Mouse (Mus musculus): ENCODE measurements around the gene Ctr9.

Ctr9 gene

DNA sequence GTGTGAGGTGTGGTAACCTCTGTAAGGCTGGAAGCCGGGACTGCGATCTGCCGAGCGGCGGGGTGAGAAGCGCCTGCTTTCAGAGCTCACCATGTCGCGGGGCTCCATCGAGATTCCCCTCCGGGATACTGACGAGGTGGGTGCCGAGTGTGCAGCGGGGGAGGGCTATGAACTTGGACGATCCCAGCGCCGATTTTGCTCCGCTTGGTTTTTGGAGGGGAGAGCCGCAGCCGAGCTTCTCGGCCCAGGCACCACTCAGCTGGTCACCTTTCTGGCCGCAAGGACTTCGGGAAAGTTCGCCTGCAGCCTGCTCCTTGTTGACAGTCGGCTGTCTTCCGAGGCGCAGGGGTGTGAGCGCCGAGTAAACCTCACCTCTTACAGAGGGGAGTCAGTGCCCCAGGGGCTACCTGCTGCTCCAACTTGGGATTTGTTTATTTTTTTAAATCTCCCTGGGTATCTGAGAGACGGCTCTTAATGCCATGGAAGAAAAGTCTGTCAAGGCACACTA, 349 bp downstream of the Ctr9 start:
- DNase-seq (ENCODE audit: low spot score in 2 of 2) = no peak

DNA sequence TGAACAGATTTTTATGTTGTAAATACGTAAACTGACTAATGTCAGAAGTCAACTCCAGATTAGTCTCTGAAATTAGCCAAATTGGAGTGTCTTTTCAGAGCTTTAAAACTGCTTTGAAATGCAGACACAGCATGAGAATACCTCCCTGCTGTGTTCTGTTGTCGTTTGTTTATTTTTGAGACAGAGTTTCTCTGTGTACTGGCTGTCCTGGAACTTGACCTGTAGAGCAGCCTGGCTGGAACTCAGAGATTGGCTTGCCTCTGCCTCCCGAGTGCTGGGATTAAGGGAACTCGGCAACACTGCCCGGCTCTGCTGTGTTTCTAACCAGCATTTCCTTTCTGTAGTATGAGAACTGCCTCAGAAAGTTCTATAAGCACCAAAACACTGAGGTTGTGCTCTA, 20.2 kb downstream of the Ctr9 start:
- no peak for DNase-seq (ENCODE audit: low spot score in 2 of 2)

DNA sequence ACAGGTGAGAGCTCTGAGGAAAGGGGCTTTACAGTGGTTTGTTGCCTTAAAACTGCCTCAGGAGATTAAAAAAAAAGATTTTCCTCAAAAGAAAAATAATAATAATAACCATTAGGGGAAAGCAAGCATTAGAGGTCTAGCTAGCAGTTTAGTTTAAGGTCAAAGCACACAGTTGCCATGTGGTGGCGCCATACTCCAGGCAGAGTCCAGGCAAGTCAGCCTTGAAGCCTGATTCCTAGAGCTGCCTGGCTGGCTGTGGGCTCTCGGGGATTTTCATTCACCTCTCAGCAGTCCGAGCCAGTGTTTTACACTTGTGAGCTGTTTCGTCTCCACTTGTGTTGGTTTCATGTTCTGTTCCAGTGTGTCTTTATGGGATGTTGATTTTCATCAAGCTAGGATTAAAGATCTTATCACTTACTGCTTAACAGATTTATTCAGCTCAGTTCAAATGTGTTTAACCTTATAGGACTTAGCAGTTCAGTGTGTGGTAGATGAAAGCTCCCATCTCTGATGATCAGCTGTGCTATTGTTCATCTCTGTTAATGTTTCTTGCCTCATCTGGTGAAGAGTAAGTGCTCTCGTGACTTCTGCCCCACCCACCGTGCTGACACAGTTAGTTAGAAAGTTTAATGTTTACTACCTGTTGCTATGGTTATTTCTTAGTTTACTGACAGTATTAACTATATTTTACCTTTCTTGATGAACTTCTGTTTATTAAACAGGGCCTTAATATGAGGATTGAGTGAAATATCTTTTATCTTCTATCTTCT, 21.1 kb downstream of the Ctr9 start:
- DNase-seq (ENCODE audit: low spot score in 2 of 2) = peak; percentile 60 to 63

DNA sequence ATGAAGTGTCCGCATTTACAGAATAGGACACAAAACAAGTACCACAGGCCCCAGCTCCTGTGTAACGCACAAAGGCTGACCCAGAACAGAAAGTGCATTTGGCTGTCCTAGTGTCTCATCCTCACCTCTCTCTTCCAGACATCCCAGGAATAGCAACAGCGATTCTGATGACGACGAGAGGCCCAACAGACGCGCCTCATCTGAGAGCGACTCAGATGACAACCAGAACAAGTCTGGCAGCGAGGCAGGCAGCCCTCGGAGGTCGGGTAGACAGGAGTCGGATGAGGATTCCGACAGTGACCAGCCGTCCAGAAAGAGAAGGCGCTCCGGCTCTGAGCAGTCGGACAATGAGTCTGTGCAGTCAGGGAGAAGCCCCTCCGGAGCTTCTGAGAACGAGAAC, 26.5 kb downstream of the Ctr9 start:
- DNase-seq (ENCODE audit: low spot score in 2 of 2) = no peak

DNA sequence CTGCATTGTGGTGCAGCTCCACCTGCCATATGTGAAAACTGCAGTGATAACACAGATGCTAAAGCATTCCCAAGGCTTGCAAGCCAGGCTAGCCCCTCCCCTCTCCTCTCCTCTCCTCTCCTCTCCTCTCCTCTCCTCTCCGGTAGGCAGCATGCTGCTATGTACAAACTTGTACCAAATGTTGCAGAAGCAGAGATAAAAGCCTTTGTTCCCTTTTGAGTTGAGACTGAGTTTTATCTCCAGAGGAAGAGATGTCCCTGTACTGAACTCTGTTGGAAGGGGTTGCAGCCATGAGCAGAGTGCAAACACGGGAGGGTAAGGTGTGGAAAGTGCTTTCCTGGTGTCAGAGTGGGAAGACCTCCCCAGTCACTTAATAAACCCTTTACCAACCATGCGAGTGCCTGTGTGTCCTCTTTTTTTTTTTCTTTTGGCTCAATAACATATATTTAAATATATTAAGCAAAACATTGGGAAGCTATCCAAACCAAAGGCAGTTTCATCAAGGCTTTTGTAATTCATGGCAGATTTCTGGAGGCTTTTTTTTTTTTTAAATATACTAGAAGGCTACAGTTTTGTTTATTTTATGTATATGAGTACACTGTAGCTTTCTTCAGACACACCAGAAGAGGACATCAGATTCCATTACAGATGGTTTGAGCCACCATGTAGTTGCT, 27.4 kb downstream of the Ctr9 start:
- DNase-seq (ENCODE audit: low spot score in 2 of 2) = no peak

DNA sequence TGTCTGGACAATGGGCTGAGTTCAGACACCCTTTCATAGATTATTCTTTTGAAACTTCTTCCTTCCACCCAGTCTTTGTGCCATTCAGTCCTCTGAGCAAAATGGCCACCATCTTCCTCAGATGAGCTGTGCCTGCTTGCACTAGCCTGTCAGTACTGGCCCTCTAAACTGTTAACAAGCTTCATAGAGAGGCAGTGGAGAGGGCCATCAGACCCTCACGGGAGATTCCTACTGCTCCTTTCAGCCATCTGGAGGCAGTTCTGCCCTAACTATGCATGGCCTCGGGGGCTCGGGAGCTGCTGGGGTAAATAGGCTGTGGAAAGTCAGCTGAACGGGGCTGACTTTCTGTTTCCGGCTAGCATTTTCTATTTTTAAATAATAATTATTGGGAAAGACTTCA, 30.8 kb downstream of the Ctr9 start:
- DNase-seq (ENCODE audit: low spot score in 2 of 2) = no peak

DNA sequence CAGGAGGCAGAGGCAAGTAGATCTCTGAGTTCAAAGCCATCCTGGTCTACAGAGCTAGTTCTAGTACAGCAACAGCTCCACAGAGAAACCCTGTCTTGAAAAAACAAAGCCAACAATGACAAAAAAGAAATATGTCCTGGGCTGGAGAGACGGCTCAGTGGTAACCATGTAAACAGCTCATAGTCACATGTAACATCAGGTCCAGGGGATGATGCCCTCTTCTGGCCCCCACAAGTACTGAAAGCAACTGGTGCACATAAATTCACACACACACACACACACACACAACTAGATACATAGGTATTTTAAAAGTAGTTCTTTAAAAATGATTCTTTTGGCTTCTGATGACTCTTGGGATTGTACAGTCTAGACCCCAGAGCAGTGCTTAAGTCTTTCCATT, 34.2 kb downstream of the Ctr9 start:
- DNase-seq (ENCODE audit: low spot score in 2 of 2) = no peak

DNA sequence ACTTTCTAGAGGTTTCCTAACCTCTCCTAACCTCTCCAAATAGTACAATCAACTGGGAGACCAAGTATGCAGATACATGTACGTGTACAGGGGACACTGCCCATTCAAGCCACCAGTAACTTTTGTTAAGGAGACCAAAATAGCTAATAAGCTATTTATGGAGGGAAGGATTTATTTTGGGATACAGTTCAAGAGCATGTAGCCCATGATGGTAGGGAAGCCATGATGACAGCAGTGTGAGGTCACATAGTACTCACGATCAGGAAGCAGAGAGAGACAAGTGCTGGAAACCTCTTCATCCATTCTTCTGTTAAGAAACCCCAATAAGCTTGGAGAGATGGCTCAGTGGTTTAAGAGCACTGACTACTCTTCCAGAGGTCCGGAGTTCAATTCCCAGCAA, 39.4 kb downstream of the Ctr9 start:
- DNase-seq (ENCODE audit: low spot score in 2 of 2) = no peak

DNA sequence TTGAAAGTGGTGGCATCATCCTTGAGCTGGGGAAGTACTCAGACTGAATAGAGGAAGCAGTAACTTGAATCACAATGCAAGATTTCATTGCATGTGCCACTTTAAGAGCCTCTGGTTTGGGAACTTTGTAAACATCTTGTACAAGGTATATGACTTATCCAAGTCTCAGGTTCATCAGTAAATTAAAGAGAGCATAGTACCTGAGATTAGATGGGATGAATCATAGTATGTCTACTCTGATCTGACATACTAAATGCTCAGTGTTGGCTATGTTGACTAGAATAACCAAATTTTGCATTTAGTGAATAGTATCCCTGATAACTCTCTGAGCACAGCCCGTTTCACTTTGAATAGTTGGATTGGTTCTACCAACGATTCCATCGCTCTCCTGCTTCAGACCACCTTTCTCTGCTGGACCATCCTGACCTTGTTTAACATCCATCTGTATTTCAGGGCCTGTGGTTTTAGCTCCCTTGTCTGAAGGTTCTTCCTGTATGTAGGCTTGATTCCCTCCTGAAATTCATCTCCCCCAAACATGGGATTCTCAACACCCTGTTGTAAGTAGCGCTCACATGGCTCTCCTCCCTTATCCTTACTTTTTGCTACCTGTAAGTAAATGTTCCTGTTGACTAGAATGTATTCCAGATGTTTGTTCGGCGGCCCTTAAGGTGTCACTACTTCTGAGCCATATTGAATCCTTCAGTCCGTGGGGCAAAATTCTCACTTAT, 40.9 kb downstream of the Ctr9 start:
- no peak for DNase-seq (ENCODE audit: low spot score in 2 of 2)

DNA sequence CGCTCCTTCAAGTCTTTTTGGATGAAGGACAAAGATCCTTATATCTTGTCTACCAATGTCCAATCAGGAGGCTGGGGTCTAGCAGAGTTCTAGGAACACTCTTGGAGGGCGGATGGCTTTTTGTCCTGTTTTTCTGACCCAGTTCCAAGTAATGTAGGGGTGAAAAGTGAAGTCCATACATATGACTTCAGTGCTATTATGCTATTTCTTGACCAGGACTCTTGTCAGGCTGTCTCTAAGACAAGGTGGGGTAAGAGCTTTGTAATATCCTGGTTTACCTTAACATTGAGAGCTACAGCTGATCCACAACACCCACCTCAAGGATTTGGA, 41.4 kb downstream of the Ctr9 start:
- DNase-seq (ENCODE audit: low spot score in 2 of 2) = no peak

DNA sequence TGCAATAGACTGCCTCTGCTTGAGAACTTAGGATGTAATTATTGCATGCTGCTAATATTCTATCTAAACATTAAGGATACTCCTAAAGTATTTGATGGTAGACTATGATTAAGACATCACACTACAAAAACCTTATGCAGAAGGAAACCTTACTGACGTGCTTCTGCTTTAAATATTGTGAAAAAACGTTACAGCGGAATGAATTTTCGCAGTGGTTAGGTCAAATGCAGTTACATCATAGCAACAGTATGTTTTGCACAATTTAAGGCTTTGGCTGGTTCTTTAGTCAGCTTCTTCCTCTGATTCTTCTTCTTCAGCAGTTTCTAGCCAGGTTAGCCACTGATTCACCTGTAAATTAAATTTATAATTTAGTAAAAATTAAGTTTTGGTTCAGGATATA, 43.7 kb downstream of the Ctr9 start:
- no peak for DNase-seq (ENCODE audit: low spot score in 2 of 2)

DNA sequence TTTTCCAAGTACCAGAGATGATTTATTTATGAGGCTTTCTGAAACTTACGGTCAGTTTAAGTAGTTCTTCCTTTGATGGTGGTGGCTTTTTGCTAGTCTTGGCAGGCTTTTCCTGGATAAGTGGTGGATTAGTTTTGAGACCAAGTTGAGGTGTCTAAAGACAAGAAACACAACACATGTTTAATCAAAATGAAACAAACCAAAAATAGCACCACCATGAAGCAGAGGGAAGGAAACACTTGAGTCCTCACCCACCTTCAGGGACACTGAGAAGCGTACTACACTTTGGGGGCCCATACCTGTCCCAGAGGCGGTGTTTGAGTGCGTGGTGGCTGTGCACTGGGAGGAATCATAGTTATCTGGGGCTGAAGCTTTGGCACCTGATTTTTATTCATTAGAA, 46.5 kb downstream of the Ctr9 start:
- DNase-seq (ENCODE audit: low spot score in 2 of 2) = no peak

DNA sequence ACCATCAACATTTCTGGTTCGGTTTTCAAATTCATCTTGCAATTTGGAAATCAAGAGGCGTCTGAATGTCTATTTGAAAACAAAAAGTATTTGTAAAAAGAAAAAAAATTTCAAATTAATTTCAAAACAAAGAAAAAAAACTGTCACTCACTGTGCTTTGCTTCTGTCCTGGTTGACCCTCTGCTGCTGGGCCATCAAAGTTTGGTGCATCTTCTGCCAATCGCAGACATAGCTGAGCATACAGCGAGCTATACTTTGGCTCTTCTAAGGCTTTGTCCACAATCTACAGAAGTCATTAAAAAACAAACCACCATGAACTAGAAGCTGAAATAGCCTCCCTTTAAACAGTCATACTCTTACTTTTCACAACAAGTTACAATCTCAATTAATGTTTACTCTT, 49.5 kb downstream of the Ctr9 start:
- no peak for DNase-seq (ENCODE audit: low spot score in 2 of 2)

DNA sequence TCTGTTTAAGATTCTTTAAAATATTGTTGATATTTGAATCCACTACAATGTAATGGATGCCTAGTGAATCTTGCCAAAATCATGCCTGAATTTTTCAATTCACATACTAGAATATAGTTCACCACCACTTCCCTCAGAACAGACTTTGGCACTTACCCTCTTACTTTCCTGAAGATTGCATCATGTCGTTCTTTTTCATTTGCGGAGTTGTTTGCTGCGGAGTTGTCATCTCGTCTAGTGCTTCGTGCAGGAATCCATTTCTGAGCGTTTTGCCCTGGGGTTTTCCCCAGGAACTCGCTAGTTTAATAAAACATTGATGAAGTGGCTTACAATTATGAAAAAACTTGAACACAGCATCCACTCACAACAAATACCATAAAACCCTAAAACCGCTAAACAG, 51.3 kb downstream of the Ctr9 start:
- no peak for DNase-seq (ENCODE audit: low spot score in 2 of 2)

DNA sequence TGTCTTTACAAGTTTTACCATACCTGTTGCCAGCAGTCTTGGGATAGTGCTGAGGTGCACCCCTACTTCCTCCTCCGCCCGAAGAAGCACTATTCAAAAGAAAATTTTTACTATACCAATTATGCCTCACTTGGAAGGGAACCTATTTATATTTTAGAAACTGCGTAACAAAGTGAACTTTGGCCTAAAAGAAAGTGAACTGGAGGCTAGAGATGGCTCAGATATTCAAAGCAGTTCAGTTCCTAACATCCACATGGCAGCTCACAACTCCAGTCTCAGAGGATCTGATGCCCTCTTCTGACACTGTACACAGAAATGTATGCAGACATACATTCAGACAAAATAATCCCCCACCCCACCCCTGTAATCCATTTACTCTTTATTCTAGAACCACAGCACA, 52.1 kb downstream of the Ctr9 start:
- DNase-seq (ENCODE audit: low spot score in 2 of 2) = no peak

DNA sequence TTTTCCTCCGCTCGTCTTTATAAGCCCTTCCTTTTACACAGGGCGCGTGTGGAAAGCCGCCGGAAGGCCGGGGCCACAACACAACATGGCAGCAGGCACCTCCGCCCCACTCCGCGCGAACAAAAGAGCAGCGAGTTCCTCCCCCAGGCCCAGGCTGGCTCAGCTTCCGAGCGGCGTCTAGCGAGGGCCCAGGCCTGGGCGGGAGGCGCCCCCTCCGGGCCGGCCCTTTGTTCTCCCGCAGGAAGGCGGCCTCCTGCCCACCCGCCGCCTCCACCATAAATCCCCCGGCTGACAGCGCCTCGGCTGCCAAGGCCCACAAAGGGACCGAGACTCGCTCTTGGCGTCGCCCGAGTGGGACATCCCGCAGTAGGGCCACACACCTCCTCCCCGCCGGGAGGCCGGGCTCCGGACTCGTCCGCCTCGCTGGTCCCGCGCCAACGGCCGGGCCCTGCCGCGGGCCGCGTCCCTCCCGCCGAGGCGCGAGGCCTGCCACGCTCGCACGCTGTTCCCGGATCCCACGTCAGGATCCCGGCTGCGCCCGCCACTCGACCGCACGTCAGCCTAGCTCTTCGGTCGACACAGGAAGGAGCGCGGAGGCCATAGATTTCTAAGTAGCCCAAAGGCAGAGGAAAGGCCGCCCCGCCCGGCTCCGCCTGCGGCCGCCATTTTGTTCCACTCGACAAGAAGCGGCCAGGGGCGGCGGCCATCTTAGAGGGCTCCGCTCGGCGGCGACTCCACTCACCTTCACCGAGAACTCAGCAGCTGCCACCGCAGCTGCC, 53.5 kb downstream of the Ctr9 start:
- peak; percentile 76 to 86 for DNase-seq (ENCODE audit: low spot score in 2 of 2)

DNA sequence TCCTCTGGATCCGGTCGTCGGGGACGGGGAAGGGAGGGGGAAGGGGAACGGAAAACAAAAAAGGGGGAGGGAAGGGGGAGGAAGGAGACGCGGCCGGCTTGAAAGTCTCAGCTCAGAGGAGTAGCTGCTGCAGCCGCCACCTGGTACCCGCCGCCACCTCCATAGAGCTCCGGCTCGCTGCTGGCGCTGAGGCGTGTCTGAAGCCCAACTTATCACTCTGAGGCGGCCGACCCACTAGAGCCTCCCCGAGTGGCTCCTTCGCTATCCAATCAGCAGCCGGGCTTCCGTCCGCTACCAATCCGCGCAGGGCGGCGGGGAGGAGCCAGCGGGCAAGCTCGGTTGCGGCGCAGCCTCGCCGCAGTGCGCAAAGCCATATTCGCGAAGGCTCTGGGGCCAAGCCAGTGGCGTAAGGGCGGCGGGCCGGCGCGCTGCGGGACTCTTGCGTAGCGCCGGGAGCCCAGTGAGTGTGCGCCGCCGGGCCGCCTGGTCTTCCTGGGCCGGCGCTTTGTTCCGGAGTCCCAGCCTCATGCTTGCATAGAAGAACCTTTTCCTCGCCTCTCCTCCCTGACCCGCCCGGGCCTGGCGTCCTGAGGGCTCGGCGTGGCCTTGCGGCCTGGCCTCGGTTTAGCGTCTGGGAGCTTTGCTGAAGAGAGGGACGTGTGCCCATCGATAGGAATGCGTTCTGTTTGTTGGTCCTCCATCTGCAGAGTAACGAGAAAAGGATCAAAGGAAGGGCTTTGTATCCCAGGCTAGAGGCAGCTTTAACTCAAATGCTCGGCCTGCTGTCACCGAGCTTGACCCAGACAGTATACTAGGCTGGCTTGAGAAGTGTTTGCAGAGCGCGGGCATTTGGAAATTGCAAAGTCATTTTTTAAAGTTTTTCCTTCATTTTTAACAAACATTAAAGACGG, 54.3 kb downstream of the Ctr9 start, which contains the start of gene Eif4g2:
Gene Eif4g2 (minus strand): TSS at position 209 of the 911 bp plus-strand sequence.
- peak; percentile 99 for DNase-seq (ENCODE audit: low spot score in 2 of 2)

DNA sequence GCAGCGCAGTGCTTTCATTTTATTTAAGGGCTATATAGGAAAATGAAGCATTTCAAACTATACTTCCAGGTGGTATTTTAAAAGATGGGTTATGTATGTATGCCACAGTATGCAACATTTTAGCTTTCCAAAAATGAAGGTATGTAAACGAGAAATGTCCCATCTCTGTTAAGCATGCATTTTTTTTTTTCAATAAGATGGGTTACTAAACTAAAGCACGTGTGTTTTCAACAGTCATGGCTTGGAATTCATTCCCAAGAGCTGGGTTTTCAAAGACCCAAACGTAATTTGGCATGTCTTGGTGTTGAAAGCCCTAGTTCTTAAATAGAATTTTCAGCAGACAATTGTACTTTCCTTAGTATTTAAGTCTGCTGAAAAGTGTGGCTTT, 55.0 kb downstream of the Ctr9 start:
- DNase-seq (ENCODE audit: low spot score in 2 of 2) = no peak

DNA sequence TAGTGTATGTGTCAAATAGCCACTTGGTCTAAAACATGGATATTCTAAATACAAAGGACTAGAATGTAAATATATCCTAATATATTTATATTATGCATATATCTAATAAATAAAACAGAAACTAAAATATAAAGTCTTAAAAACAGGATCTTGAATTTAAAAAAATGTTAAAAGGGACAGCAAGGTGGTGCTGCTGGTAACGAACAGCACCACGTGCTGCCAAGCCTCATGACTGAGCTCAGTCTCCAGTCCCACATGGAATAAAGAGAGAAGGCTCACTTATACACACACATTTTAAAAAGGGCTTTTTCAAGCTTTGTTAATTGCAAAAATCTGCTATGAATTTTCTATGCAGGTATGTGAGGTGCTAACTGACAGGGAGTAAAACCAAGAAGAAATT, 55.7 kb downstream of the Ctr9 start:
- DNase-seq (ENCODE audit: low spot score in 2 of 2) = no peak

DNA sequence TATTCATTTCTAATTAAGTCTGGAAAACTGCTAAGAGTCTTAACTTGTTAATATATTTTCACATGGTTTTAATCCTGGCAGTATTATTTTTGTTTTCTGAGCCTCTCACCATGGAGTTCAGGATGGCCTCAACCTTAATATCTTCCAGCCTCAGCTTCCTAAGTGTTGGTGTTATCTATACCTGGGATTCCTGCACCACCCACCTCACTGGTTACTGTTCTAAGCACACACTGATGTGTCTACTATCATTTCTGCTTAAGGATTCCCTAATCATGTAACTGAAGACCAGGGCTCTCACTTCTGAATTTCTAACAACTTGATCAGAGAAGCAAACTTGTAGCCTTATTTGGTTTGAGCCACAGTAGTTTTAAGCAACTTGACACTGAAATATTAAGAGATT, 56.4 kb downstream of the Ctr9 start:
- no peak for DNase-seq (ENCODE audit: low spot score in 2 of 2)

DNA sequence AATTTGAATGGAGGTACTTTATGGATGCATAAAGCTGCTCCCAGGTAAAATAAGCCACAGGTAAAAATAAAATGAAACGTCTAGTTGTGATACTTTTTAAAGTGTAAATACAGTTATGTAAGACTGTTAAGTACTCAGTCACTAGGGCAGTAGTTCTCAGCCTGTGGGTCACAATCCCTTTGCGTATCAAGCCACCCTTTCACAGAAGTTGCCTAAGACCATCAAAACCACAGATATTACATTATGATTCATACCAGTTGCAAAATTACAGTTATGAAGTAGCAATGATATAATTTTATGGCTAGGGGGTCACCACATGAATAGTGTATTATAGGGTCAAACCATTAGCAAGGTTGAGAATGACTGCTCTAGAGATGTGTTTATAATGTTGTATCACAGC, 66.4 kb downstream of the Ctr9 start:
- DNase-seq (ENCODE audit: low spot score in 2 of 2) = no peak

Data from right cerebral cortex, adult 2 months (tissue).